Mouse (Mus musculus) CD8-positive naive resting alpha-beta T cell, adult 57 days (primary cell): Measurements from ENCODE around the gene Lpar2. TPM values are rescaled to one million over a fixed set of nuclear protein-coding genes. Genes with fewer than 3 reads are reported as not detected.

Experiments used
- total RNA-seq: library from RNA; stranded (reverse); gene quantifications from one replicate; pipeline ENCODE4 v1.2.4, GENCODE M21; 2023

Gene Lpar2
- total RNA-seq: 2.7 TPM

GRCm38 (mm10) chr8:69822386-69823191 is at the start of gene Lpar2:
Gene Lpar2, plus strand, starts transcription at chr8:69822429.

DNA sequence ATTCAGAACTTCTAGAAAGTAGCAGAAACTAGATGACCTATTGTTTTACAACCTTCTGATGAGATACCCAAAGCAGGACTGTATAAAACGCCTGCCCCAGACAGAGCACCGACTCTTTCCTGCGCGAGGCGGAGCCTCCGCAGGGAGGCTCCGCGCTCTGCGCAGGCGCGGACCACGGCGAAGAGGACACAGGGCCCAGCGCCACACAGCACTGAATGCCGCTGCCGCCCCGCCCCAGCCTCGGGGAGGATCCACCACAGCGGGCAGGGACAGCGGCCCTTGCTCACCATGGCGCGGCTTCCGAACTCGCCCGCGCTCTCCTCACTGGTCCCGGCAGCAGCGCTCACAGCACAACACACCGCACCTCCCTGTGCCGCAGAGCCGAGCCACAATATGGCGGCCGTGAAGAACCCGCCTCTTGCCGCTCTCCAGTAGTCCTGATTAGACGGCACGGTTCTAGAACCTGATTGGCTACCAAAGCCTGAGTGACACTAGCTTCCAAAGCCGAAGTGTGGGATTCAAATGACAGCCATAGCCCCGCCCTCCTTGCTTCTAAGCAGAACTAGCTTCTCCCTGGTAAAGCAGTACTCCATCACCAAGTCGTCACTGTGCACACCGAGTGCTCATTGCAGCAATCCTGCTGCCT is 47.6 kb upstream of the Lpar2 start, which contains the start of gene Gm20422:
Gene Gm20422, minus strand, starts transcription at position 384 of the 646 bp plus-strand sequence.

GRCm38 (mm10) chr8:69790773-69791367 is 31.4 kb upstream of the Lpar2 start, which contains the start of the genes Atp13a1 and Zfp866:
Gene Atp13a1, plus strand, starts transcription at chr8:69791163.
Gene Zfp866, minus strand, starts transcription at chr8:69791178.

GRCm38 (mm10) chr8:69808094-69808863 is 13.9 kb upstream of the Lpar2 start, which contains the start of gene Gmip:
Gene Gmip, plus strand, starts transcription at chr8:69808679.

GRCm38 (mm10) chr8:69832298-69832853 is 10.1 kb downstream of the Lpar2 start, which contains the start of gene Pbx4:
Gene Pbx4, plus strand, starts transcription at chr8:69832491.

Other genes starting within 250 kb of the Lpar2 start
- 79.1 TPM for gene Zfp868, start 196.9 kb upstream of the Lpar2 start, total RNA-seq
- gene Zfp964, start 167.9 kb upstream of the Lpar2 start, total RNA-seq: 0.58 TPM
- 81.4 TPM for gene Zfp869, start 111.7 kb upstream of the Lpar2 start, total RNA-seq
- gene Zfp963, start 72.5 kb upstream of the Lpar2 start, total RNA-seq: 4.0 TPM
- 1.7 TPM for gene Gm20422, start 47.5 kb upstream of the Lpar2 start, total RNA-seq
- 66.7 TPM for gene Atp13a1, start 31.3 kb upstream of the Lpar2 start, total RNA-seq
- 32.3 TPM for gene Zfp866, start 31.3 kb upstream of the Lpar2 start, total RNA-seq
- 220 TPM for gene Gmip, start 13.8 kb upstream of the Lpar2 start, total RNA-seq
- gene Pbx4, start 10.1 kb downstream of the Lpar2 start, total RNA-seq: 4.5 TPM
- not detected for gene Cilp2, start 65.3 kb downstream of the Lpar2 start, total RNA-seq
- gene Tssk6, start 79.8 kb downstream of the Lpar2 start, total RNA-seq: 0.52 TPM
- 54.0 TPM for gene Ndufa13, start 80.1 kb downstream of the Lpar2 start, total RNA-seq
- gene Yjefn3, start 80.3 kb downstream of the Lpar2 start, total RNA-seq: not detected
- gene Gatad2a, start 174.0 kb downstream of the Lpar2 start, total RNA-seq: 132 TPM
- gene Mau2, start 220.3 kb downstream of the Lpar2 start, total RNA-seq: 121 TPM
- gene Sugp1, start 220.4 kb downstream of the Lpar2 start, total RNA-seq: 50.4 TPM